Mouse (Mus musculus): ENCODE data around the gene Ibtk.
"Not testable (repeated sequence)": the region's sequence is repeated elsewhere in the genome, so short reads cannot be mapped to it uniquely, and the experiment has no call there.

The Ibtk gene

DNA sequence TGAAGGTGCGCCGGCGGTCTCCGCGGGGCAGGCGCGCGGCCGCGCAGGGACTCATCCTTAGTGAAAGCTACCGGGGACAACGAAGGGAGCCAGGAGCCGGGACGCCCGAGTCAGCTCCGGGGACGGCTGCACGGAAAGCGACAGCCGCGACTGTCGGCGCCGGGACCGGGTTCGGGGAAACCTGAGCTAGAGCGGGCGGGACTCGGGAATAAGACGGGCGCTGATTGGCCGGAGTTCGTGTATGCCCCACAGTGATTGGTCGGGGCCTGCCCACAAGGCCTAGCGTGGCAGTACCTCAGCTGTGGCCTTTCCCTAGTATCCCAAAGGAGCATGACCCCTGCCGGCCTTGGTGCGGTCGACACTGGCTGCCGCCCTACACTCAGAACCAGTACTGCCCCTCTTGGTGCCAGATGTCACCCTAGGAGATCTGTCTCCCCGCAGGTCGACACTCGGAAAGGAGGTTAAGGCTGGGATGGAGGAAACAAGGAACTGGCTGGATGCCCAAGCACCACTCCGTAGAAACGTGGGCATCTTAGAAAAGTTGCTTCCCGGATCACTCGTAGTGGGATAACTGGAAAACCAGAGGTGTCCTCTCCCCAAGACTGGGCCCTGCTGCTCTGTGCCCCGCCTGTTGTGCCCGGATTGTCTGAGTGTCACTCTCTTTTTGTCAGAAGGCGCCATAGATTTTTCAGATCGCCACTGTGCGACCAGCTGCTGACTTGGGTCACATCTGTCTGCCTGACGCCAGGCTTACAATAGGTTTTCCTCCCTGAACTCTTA lies at the start of gene Ibtk:
TSS of gene Ibtk (minus strand) at position 193 of the 780 bp plus-strand sequence.
- peak; percentile 97 for DNase-seq (ENCODE audit: low read depth, low spot score)

DNA sequence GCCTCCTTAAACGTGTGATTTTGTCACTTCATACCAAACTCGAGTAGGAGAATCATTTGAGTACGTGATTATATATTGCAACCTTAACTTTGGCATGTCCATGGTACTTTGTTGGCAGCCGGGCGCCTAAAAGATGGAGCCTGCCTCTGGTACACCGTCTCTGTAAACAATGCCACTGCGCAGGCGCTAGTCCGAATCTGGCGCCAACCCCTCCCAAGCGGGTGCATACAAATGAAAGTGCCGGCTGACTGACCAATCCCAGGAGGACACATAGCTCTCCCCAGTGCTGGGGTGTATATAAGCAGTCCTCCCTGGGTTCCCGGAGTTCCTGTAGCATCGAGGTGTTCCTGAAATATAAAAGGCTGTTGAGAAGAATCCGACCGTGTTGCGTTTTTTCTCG lies 42.4 kb upstream of the Ibtk start:
- not testable (repeated sequence) for DNase-seq (ENCODE audit: low read depth, low spot score)

DNA sequence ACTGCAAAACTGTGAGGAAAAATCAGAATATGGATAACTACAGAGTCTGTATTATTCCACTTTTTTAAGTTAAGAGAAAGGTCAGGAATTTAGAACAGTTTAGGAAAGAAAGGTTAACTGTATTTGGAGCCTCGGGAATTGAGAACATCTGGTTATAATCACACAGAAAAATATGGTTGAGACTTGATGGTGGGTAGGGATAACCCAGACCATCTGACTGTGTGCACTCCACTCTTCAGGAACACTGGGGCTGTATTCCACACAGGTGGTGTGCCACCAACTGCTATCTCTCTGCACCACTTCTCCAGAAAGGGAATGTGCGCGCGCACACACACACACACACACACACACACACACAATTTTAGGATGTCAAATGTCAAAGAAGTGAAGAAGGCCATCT lies 31.1 kb upstream of the Ibtk start:
- DNase-seq (ENCODE audit: low read depth, low spot score), result no peak

DNA sequence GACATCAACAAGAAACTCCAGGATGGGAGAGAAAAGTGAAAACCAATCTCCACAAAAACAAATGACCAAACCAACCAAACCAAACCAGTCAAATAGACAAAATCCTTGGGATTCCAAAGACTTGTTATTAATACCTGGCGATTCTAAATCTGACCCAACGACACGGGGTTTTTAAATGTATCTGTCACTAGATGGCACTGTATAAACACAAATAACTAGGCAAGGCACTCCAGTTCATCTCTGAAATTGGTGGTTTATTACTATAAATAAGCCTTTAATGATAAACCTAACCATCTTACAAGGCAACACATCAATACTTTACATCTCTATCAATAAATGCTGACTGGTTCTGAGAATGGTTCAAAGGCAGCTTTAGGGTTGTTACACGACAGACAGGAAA lies 30.3 kb upstream of the Ibtk start:
- peak; percentile 2 for DNase-seq (ENCODE audit: low read depth, low spot score)

DNA sequence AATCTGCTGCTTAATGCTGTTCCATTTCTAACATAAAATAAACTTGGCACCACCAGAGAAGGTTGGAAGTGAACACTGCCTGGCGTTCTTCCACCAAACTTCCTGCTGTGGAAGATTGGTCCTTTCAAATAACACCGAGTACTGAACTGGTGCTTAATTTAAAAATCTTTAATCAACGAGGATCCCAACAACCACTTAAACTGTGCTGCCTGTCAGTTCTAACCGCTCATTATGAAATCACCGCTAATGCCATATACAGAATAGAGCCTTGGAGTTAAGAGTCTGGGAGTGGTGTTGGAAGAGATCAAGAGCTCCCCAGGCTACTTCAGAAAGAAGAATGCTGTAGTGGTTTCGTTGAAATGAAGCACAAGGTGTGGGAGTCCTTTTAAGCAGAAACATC lies 28.4 kb upstream of the Ibtk start:
- no peak for DNase-seq (ENCODE audit: low read depth, low spot score)

DNA sequence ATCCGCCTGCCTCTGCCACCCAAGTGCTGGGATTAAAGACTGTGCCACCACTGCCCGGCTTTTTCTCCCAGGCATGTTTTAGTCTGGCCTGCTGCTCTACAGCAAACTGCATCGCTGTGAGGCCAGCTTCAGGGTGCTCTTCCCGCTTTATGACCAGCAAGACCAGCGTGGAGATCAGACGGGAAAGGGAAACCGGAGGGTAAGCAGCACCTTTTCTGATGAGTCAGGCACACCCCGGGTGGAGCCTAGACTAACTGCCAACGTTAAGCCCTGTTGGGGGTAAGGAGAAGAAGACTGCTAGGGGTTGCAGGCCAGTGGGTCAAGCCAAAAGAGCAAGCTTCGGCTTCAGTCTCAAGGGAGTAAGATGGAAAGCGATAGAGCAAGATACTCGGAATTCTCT lies 23.1 kb upstream of the Ibtk start:
- DNase-seq (ENCODE audit: low read depth, low spot score), result no peak

DNA sequence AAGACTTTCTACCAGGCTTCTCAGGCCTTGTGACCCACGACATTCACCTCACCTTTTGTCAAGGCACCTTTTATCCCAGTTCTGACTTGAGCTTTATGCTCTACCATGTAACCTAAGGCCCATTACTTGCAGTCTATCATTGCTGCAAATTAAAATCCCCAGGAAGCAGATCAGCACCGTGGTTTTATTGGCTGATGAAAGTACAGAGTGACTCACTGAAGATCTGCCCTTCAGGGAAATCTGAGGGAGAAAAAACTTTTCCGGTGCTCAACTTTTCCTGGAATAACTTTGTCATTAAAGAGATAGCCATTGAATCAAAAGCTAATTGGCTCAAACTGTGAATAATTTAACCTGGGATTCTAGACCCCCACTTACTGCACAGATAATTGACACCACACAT lies 22.3 kb upstream of the Ibtk start:
- no peak for DNase-seq (ENCODE audit: low read depth, low spot score)

DNA sequence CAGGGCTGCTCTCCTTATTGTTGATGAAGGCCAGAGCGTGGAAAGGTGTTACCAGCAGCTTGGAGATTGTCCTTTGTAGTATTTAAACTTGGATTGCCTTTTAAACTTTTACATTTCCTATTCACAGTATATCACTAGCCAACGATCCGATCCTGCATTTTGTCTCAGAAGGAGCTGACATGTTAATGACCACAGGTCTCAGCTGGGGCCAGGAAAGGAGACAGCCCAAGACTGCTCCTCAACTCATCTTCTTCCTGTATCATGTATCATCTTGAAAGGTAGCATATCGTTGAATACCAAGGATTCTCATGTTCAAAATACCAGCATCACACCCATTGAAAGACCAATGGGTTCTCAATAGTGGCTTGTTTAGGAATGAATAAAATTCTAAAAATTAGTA lies 21.2 kb upstream of the Ibtk start:
- DNase-seq (ENCODE audit: low read depth, low spot score), result no peak

DNA sequence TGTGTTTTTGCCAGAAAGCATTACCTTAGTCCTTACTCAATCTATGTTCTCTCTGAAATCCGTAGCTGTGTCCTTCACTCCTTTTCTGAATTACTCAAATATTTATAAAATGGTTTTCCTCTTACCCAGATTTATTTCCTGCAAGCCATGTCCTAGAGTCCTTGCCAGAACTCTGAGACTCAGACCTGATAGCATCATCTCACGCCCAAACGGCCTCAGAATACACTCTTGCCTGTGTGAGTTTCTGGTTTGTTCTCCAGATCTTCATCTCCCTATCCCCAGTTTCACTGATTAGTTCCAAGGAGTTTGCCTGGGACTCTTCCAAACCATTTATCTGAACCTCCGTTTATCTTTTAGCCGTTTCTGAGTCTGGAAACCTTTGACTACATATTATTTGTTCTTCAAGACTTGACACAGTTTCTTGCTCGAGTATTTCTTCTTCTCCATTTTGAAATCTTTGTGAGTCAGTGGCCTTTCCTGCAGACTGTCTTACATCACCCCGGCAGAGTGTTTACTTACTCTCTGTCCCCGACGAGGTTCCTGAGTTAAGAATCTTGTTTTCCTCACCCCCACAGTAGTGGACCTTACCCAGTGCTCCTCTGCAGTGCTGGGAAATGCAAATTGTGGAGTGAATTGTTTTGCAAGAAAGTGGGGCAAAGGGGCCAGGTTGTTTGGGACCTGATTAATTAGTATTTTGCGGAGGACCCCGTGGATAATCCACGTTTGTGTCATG lies 20.1 kb upstream of the Ibtk start:
- no peak for DNase-seq (ENCODE audit: low read depth, low spot score)

DNA sequence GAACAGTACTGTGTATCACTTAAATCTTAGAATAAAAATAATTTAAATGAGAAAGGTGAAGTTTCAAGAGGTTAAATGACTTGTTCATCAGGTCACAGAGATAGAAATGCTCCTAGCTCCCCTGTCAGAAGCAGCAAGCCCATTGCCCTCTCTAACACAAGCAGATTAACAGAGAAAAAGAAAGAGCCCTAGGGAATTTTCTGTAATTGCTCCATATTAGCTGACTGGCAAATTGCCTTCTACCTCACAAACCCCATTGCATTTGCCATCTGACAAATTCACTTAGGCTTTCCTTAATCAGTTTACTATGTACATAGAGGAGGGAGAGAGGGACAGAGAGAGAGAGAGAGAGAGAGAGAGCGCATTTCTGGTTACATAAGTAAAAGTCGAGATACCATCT lies 18.1 kb upstream of the Ibtk start:
- DNase-seq (ENCODE audit: low read depth, low spot score), result no peak

DNA sequence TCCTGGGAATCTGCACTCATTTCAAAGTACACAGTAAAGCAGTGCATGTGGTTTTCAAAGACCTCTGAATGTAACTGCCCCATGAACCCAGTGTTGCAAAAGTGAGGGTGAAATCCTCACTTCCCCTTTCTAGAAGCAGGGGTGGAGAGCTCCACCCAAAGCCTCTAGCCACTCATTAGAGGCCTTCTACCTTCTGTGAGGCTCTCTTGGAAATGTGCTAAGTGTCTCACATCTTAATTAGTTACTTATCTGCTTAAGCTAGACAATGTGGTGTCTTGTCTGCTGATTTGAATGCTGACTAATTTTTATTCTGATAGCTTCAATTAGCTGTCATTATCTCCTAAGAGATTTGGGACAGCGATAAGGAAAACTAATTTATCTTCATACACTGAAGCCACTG lies 13.3 kb upstream of the Ibtk start:
- DNase-seq (ENCODE audit: low read depth, low spot score), result no peak

DNA sequence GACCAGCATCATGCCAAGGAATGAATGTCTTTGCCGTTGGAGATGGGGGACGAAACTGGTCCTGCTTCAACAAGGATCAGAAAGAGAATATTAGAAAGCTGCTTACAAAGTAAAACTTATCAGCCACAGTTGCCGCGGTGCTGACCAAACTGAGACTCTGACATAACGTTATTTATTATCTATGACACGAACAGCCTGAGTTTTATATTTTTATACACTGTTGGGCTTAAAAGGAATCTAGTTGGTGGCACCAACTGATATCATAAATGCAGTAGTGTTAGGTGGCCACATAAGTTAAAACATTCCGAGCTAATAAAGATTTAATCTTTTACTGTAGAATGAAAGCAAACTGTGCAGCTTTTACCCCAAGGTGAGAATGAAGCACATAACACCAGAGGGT lies 1.7 kb upstream of the Ibtk start:
- no peak for DNase-seq (ENCODE audit: low read depth, low spot score)

DNA sequence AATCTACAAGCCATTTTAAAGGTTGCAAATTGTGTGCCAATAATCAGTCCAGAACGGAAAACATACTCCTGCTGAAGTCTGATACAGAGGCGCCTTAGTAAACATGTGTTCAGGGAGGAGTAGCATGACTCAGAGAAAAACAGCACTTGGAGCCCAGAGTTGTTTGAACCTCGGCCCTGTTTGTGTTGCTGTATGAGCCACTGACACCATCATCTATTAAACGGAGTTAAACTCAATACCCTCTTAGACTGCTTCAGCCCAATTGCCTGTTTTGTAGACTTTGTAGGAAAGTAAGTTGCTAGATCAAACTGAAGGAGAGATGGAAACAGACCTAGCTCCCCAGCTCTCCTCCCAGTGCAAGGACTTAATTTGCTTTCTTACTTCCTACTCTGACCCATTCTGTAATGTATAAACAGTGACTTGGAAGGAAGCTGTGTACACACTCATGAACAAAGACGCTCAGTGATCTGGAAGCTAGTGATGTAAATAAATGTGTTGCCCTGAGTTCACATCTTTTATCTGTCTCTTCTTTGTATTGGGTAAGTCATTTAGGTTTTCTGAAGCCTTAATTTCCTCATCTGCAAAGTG lies 882 bp upstream of the Ibtk start:
- peak; percentile 54 for DNase-seq (ENCODE audit: low read depth, low spot score)

DNA sequence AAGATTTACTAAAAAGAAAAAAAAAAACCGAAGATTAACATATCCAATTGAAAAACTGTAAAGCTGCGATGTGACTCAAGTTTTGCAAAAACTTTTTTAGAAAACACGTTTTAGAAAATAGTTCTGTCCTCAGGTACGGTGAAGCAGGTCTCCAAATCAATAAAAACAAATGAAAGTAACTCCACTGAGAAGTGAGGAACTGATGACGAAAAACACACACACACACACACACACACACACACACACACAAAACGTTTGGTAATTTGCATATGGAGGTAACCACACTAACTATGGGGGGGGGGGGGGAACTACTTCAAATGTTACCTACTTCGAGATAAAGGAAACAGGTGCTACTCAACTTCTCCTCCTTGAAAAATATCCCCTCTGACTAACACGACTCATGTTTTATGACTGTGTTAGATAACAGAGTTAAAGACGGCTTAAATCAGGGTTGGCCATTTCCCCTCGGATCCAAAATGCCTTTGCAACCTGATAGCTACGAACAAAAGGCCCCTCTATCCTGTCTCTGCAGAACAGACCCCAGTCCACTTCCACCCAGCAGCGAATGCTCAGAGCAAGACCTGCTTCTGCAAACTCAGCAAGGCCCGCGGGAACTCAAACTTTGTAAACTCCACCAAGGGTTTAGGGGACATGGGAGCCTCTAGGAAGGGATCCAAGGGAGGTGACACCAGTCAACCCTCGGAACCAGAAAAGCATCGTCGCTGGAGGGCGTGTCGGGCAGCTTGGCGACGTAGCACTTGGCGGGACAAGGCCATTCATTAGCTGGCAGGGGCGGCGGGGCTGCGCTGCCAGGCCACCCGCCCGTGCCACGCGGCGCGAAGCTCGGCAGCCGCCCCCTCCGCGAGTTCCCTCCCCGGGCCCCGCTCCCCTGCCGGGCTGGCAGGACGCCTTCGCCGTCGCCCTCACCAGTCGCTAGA lies 661 bp downstream of the Ibtk start:
- DNase-seq (ENCODE audit: low read depth, low spot score), result peak; percentile 80

DNA sequence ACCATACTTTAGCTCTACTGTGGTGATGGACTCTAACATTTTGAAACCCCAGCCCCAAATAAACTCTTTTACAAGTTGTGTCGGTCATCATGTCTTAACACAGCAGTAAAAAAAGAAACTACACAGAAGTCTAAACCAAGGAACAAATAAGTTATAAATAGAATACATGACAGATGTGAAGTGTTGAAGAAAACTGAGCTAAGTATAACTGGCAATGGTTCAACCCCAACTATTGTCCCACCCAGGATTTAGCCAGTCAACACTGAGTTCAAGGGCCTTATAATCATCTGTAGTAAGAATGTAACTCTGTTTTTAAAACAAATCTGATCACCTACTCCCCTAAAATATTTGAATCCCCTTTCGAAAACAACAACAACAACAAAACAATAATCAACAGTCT lies 3.6 kb downstream of the Ibtk start:
- no peak for DNase-seq (ENCODE audit: low read depth, low spot score)

DNA sequence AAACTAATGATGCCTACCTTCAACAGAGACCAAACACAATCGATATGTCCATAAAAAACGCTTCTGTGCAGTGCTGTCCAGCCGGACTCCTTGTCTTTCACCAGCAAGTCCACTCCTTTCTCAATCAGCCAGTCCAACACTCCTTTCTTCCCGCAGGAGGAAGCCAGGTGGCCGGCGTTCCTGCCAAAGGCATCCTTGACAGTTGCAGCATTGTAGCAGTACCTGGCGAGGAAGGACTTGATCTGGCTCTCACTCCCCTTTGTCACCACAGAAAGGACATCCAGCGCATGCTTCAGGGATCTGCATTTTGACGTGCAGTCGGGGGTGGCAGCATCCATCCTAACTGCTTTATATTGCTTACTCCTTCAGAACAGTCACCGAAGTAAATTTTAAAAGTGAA lies 5.8 kb downstream of the Ibtk start:
- no peak for DNase-seq (ENCODE audit: low read depth, low spot score)

DNA sequence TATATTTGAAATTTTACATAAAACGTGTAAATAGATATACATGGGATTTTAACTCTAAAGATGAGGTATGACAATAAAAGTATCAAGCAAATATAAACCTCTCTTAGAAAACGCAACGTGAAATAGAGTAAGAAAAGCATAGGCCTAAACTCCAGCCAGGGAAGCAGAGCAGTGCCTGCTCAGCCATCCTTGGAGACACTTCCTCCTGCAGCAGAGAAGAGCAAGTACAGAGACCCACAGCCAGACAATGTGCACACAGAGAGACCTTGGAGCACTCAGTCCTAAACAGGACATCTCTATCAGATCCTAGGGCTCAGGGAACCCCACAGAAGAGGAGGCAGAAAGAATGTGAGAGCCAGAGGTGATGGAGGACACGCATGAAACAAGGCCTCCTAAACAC lies 7.0 kb downstream of the Ibtk start:
- no peak for DNase-seq (ENCODE audit: low read depth, low spot score)

DNA sequence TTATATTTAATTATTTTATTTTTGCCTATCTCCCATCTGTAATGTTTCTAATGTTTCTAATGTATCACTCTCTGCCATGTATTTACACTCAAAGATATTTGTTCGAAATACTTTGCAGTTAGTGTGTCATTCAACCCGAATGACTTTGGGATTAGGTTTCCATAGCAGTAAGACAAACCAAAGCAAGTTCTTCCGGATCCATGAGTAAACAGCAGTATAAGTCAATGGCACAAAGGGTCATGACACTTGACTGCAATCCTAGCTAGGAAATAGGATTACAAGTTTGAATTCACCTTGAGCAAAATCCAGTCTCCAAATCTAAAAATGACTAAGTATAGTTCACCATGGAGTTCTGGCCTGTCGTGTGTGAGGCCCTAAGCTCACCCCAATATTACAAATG lies 9.9 kb downstream of the Ibtk start:
- no peak for DNase-seq (ENCODE audit: low read depth, low spot score)

DNA sequence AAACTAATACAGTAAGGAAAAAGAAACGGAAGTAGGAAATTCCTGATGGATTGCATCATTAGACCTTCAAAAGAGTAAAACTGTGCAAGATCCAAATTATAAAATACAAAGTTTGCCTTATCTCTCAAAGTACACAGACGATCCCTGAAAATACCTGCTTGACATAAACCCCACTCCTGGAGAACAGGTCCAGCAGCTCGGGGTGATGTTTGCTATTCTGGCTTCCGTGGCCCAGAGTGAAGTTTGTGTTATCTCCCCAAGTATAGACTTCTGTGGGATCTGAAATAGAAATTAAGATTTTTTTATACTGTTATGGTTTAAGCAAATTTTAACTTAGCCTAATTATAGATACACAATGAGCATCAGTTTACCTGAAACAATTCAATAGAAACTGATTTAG lies 14.3 kb downstream of the Ibtk start:
- no peak for DNase-seq (ENCODE audit: low read depth, low spot score)

DNA sequence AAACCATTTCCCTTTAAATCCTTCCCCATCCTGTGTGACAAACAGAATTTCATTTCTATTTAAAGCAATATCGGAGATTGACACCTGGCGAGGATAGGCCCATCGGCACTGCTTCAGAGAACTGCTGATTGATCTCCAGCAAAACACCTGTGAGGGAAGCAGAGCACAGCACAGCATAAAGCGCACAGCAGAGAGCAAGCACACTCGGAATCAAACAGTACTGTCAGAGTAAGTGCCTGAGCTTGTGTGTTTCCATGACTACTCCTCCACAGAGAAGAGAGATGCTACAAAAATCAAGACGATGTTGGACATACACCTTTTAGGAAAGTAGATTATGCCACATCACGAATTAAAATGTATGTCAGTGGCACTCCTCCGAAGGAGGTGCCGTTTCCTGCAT lies 25.1 kb downstream of the Ibtk start:
- DNase-seq (ENCODE audit: low read depth, low spot score), result no peak

DNA sequence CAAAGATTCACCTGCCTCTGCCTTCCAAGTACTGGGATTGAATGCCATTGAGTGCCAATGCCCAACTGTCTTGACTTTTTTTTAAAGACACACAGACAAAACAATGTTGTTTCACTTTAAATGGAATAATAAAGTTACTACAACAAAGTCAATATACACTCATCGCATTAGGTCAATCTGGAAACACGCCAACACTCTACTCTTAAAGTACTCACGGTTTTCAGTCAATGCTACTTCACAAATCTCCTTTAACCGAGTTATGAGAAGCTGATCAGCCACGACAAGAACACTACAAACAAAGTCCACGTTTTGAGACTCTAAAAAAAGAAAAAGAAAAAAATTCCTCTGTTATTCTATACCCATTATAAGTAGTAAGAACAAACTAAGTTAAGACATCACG lies 31.8 kb downstream of the Ibtk start:
- no peak for DNase-seq (ENCODE audit: low read depth, low spot score)

DNA sequence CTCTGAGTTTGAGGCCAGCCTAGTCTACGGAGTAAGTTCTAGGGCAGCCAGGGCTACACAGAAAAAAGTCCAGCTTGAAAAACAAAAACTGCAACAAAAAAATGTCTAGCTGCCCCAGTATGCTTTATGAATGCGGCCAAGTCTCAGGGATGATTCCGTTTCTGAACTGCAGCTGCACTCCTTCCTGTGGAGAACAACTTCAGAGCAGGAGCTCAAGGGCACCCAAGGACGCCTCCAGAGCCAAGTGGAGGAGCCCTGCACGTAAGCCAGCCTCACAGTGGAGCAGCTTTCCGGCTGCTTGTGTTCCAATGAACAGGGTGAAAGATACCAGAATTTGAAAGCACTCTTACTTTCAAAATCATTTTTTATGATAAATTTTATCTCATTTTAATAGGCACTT lies 41.8 kb downstream of the Ibtk start:
- DNase-seq (ENCODE audit: low read depth, low spot score), result no peak

Measured in skeletal muscle tissue, adult 2 months (tissue).